Mouse (Mus musculus): ENCODE measurements around the gene Arhgef12. TPM values are rescaled to one million over a fixed set of nuclear protein-coding genes. Genes with fewer than 3 reads are reported as not detected.
"Not testable (repeated sequence)": the region's sequence is repeated elsewhere in the genome, so short reads cannot be mapped to it uniquely, and the experiment has no call there.

Arhgef12 gene
- total and polyA plus RNA-seq, 2 experiments from 2014 or later = 14.0 to 86.0 TPM

DNA sequence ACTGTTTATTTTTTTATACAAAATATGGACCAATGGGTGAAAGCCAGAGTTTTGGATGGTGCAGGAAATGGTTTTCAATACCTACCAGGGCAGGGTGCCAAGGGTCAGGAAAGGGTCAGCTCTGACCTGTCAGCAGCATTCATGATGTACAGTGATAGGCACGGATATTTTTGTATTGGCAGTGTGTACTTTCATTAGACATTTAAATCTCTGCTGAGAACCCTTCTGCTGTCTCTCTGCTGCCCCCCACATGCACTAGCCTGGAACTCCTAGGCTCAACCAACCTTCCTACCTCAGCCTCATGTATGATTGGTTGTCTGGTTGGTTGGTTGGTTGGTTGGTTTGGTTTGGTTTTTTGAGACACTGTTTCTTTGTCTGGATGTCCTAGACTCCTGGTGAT lies 15.3 kb upstream of the Arhgef12 start:
- Histone ChIP-seq H3K9me3 (ENCODE audit: low read length) (no peaks in the 10 kb centered on the region), H3K4me2 (ENCODE audit: low read depth, low read length) (no peak overlapping the region), H3K27me3 (ENCODE audit: insufficient read depth, low read length) (no peaks in the 10 kb centered on the region), H3K9ac (replicated peaks; ENCODE audit: low read length) (no peak overlapping the region), H3K4me3 (ENCODE audit: low read length) (no peak overlapping the region), H3K36me3 (ENCODE audit: insufficient read depth, low read length) (no peaks in the 10 kb centered on the region), H3K27ac (no peak overlapping the region), H3K4me1 (ENCODE audit: insufficient read depth, low read length) (0 out of 2 replicates have a peak, but pooled peaks cover 3% of the 10 kb centered on the region)
- no peak for ATAC-seq
- 32% methylated on average over 1 of the region's 1 CpGs for WGBS
- TF ChIP-seq CTCF (IDR thresholded peaks at IDR 0.05; ENCODE audit: low read depth) = peak; percentile 22; the same call in 1 of the 2 replicates
- no peak for DNase-seq (ENCODE audit: low spot score)

DNA sequence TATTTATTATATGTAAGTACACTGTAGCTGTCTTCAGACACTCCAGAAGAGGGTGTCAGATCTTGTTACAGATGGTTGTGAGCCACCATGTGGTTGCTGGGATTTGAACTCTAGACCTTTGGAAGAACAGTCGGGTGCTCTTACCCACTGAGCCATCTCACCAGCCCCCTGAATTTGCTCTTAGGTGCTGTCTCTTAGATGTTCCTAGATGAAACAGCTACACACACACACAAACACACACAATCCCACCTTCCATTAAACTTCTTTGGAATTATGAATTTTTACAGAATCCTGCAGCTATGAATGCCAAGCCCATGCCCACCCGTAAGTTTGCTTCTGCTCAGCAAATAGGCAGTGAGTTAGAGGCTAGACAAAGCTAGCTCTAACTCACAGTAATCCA lies 14.9 kb upstream of the Arhgef12 start:
- not testable (repeated sequence) for H3K27me3 ChIP-seq (ENCODE audit: insufficient read depth, low read length); H3K9me3 ChIP-seq (ENCODE audit: low read length); DNase-seq (ENCODE audit: low spot score); H3K4me1 ChIP-seq (ENCODE audit: insufficient read depth, low read length); H3K27ac ChIP-seq; ATAC-seq; H3K4me3 ChIP-seq (ENCODE audit: low read length); H3K36me3 ChIP-seq (ENCODE audit: insufficient read depth, low read length); H3K9ac ChIP-seq (replicated peaks; ENCODE audit: low read length); H3K4me2 ChIP-seq (ENCODE audit: low read depth, low read length)
- whole genome bisulfite sequencing = 91% methylated on average over 2 of the region's 2 CpGs

DNA sequence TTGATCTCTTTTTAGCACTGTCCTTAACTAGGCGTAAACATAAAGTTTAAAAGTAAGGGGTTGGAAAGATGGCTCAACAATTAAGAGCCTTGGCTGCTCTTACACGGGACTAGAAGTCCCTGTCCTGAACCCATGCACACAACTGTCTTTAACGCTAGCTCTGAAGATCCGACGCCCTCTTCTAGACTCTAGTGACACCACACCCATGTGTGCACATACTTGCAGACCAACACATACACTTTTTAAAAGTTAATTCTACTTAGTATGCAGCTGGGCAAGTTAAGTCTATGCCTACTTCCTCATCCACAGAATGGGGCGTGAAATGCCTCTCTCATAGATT lies 9.9 kb upstream of the Arhgef12 start:
- 89% methylated on average over 6 of the region's 6 CpGs for WGBS
- Histone ChIP-seq H3K9me3 (ENCODE audit: low read length) (no peaks in the 10 kb centered on the region), H3K27ac (peak overlapping the region; percentile 82; the same call in 1 of the 2 replicates), H3K36me3 (ENCODE audit: insufficient read depth, low read length) (no peaks in the 10 kb centered on the region), H3K27me3 (ENCODE audit: insufficient read depth, low read length) (no peaks in the 10 kb centered on the region), H3K9ac (replicated peaks; ENCODE audit: low read length) (no peak overlapping the region; the same call in 1 of the 2 replicates), H3K4me1 (ENCODE audit: insufficient read depth, low read length) (peaks cover 6% of the 10 kb centered on the region), H3K4me3 (ENCODE audit: low read length) (peak overlapping the region; percentile 83; the same call in 1 of the 2 replicates), H3K4me2 (ENCODE audit: low read depth, low read length) (peak overlapping the region; percentile 73)
- DNase-seq (ENCODE audit: low spot score) (no peak), ATAC-seq (no peak)
- no peak for TF ChIP-seq CTCF (IDR thresholded peaks at IDR 0.05; ENCODE audit: low read depth)

DNA sequence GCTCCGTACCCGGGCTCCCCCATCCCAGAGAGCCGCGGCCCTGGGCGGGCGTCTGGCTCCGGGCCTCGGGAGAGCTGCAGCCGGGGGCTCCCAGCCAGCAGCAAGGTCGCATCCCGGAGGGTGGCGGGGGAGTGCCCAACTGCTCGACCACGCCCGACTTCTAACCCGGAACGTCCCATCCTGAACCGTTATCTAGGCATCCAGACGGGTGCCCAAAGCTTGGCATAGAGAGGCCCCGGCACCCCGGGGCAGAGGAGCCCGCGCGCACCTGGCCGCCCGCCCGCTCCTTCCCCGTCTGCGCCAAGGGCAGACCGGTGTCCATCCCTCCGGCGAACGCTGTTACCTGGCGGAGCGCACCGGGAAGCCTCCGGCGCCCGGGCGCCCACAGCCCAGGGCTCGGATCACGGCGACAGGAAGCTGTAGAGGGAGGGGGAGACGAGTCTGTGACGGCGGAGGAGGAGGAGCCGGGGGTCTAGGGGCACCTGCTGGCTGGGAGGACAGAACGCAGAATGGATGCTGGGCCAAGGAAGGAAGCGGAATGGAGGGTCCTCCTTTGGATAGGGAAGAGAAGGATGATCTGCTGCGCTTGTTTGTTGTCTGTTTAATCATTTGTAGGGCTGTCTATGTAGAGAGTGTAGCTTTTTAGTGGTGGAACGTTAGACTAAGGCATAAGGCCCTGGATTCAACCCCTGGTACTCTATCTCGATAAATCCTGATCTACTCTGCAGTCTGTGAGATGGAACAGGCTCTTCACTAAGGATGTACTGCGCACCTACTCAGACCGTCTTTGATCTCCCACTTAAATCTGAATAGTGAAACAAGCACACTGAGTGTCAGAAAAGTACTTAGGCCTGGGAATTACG lies 9.3 kb upstream of the Arhgef12 start, which contains the start of gene Tmem136:
Tmem136 (minus strand) TSS at position 437 of the 863 bp plus-strand sequence.
- peak; percentile 96 for ATAC-seq
- Histone ChIP-seq H3K4me3 (ENCODE audit: low read length) (peak within 1 kb of the TSS; percentile 83), H3K4me1 (ENCODE audit: insufficient read depth, low read length) (peaks cover 6% of the 10 kb centered on the region), H3K9me3 (ENCODE audit: low read length) (no peaks in the 10 kb centered on the region), H3K36me3 (ENCODE audit: insufficient read depth, low read length) (peaks cover 5% of the 10 kb centered on the region; the same call in 1 of the 2 replicates), H3K27ac (peak within 1 kb of the TSS; percentile 82), H3K4me2 (ENCODE audit: low read depth, low read length) (peak within 1 kb of the TSS; percentile 73), H3K9ac (replicated peaks; ENCODE audit: low read length) (peak within 1 kb of the TSS; percentile 92), H3K27me3 (ENCODE audit: insufficient read depth, low read length) (no peaks in the 10 kb centered on the region)
- DNase-seq (ENCODE audit: low spot score) = peak; percentile 85
- 4% methylated on average over 55 of the region's 55 CpGs for WGBS
- TF ChIP-seq CTCF (IDR thresholded peaks at IDR 0.05; ENCODE audit: low read depth) = peak; percentile 50

DNA sequence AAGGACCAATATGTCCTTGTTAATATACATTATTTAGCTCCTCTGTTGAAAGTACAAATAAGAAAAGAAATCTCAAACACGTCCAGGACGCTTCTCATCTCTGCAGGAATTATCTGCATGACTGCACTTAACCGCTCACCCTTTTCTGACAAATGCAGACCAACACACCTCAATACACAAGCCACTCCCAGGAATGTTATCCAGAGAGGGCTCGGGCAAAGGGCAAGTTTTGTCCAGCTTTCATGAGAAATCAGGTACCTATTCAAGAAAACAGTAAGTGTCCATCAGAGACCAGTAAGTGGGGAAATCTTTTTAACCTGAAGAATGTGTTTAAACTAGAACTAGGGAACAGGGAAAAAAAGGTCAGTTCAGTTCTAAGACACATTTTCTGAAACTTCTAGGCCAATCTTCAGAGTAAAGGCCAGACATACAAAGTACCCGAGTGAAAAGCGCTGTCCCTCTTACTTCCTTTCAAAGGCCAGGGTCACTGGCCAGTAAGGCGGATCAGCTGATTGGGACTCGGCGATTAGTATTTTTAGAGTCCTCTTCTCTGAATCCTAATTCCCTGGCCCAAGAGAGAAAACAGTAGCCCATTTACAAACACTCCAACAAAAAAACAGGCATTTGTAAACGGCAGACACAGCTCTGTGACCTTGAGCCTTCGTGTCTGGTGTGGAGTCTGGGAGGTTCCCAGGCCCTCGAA lies 8.5 kb upstream of the Arhgef12 start:
- DNase-seq (ENCODE audit: low spot score) (no peak), ATAC-seq (no peak)
- peak overlapping the region; percentile 92 for H3K9ac ChIP-seq (replicated peaks; ENCODE audit: low read length)
- H3K36me3 ChIP-seq (ENCODE audit: insufficient read depth, low read length) = peaks cover 11% of the 10 kb centered on the region
- peaks cover 6% of the 10 kb centered on the region for H3K4me1 ChIP-seq (ENCODE audit: insufficient read depth, low read length)
- no peaks in the 10 kb centered on the region for H3K9me3 ChIP-seq (ENCODE audit: low read length)
- no peak for TF ChIP-seq CTCF (IDR thresholded peaks at IDR 0.05; ENCODE audit: low read depth)
- 13% methylated on average over 12 of the region's 12 CpGs for WGBS
- no peaks in the 10 kb centered on the region for H3K27me3 ChIP-seq (ENCODE audit: insufficient read depth, low read length)
- H3K4me3 ChIP-seq (ENCODE audit: low read length) = peak overlapping the region; percentile 83
- H3K4me2 ChIP-seq (ENCODE audit: low read depth, low read length) = peak overlapping the region; percentile 73
- peak overlapping the region; percentile 82 for H3K27ac ChIP-seq

DNA sequence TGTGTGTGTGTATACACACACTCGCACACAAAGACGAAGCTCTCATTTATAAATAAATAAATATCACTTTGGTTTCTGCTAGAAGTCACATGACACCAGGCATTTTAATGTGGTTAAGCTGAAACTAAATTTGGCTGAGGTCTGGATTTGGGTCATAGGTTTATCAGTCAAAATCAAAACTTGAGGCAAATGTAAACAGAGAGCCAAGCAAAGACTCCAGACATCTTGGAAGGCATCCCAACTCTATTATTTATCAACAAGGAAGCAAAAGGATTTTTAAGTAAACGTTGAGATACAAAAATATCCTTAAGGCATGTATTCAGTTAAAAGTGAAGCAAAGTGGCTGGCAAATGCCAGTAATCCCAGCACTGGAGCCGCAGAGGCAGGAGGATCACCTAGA lies 7.8 kb upstream of the Arhgef12 start:
- Histone ChIP-seq H3K4me1 (ENCODE audit: insufficient read depth, low read length) (peaks cover 6% of the 10 kb centered on the region), H3K9ac (replicated peaks; ENCODE audit: low read length) (no peak overlapping the region), H3K27me3 (ENCODE audit: insufficient read depth, low read length) (no peaks in the 10 kb centered on the region), H3K9me3 (ENCODE audit: low read length) (no peaks in the 10 kb centered on the region), H3K36me3 (ENCODE audit: insufficient read depth, low read length) (peaks cover 11% of the 10 kb centered on the region), H3K4me2 (ENCODE audit: low read depth, low read length) (peak overlapping the region; percentile 73), H3K27ac (no peak overlapping the region), H3K4me3 (ENCODE audit: low read length) (no peak overlapping the region)
- 95% methylated on average over 4 of the region's 4 CpGs for WGBS
- DNase-seq (ENCODE audit: low spot score) (no peak), ATAC-seq (no peak)
- TF ChIP-seq CTCF (IDR thresholded peaks at IDR 0.05; ENCODE audit: low read depth) = no peak
